Comparison of ENCODE assay signal across 15 mouse cellular contexts in the genomic region with DNA sequence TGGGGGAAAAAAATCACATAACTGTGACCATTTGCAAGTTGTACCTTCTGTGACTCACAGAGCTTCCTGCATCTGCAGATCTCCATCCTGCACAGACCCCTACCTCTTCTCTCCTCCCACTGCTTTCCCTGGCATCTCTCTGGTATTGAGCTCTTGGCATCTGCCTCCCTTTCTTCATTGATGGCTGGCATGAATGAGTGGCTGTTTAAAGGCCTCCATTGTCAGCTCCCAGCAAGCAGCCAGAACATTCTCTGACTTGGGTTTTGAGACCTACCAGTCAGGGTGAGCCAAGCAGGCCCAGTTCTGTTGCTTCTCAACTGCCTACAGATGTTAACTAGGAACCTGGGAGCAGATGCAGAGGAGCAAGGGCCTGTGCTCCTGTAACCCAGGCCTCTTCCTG.
A peak's percentile ranks its signal among the peaks of the same experiment; 100 is the strongest.
DNase-seq lines count a peak whose midpoint lies in the region; ATAC-seq and TF ChIP-seq lines count a peak whose summit lies in the region.
"Had no signal": no experiment of that assay in that cellular context is flagged by ENCODE, and none has a peak within 500 bp of the region (broad histone marks: within the 10 kb centered on the region; RNA-seq: fewer than 3 reads in every experiment).

No protein-coding gene starts in this region.

- H3K9ac ChIP-seq in heart, adult 2 months (ENCODE audit: low read depth, low read length): no peak overlapping the region
- no peak overlapping the region for H3K9ac ChIP-seq in heart, embryonic 11.5 days (ENCODE audit: low read depth, low read length)
- H3K9ac ChIP-seq in stomach, embryonic 14.5 days (replicated peaks; ENCODE audit: low read depth, low read length): no peak overlapping the region
- H3K9ac ChIP-seq in stomach, postnatal 0 days (ENCODE audit: low read length): no peak overlapping the region
- no peak overlapping the region for H3K9ac ChIP-seq in stomach, embryonic 15.5 days
- H3K9ac ChIP-seq: liver, embryonic 14.5 days; neural tube, embryonic 12.5 days had no signal

- intact Hi-C loops in heart, adult 2 months (cut with DNase I): loop anchor here (5.0 kb wide), 2 partner anchors 37 to 172 kb away; a partner anchor contains a TSS

- TF ChIP-seq CTCF in heart, adult 2 months (IDR thresholded peaks at IDR 0.05): no peak
- no peak for TF ChIP-seq CTCF in layer of hippocampus, adult 2 months (conservative IDR thresholded peaks at IDR 0.05)
- TF ChIP-seq CTCF in stomach, postnatal 0 days (IDR thresholded peaks at IDR 0.05; ENCODE audit: low read depth): no peak

- H3K4me3 ChIP-seq in heart, adult 2 months: no peak overlapping the region
- H3K4me3 ChIP-seq in heart, embryonic 11.5 days (ENCODE audit: low read depth, low read length): no peak overlapping the region
- H3K4me3 ChIP-seq in layer of hippocampus, adult 2 months: no peak overlapping the region
- no peak overlapping the region for H3K4me3 ChIP-seq in stomach, embryonic 14.5 days (ENCODE audit: low read depth, low read length)
- no peak overlapping the region for H3K4me3 ChIP-seq in stomach, postnatal 0 days (ENCODE audit: low read depth, low read length)
- no peak overlapping the region for H3K4me3 ChIP-seq in stomach, embryonic 15.5 days (replicated peaks)
- H3K4me3 ChIP-seq: neural tube, embryonic 12.5 days had no signal

- TF ChIP-seq EP300 in heart, adult 2 months (IDR thresholded peaks at IDR 0.05; ENCODE audit: insufficient read depth, low read depth, low read length): no peak
- no peak for TF ChIP-seq EP300 in stomach, postnatal 0 days (optimal IDR thresholded peaks at IDR 0.05)

- no peaks in the 10 kb centered on the region for H3K9me3 ChIP-seq in heart, embryonic 11.5 days (replicated peaks; ENCODE audit: control insufficient read depth, low read length)
- no peaks in the 10 kb centered on the region for H3K9me3 ChIP-seq in stomach, embryonic 14.5 days (ENCODE audit: control insufficient read depth, low read depth, low read length)
- no peaks in the 10 kb centered on the region for H3K9me3 ChIP-seq in stomach, postnatal 0 days (ENCODE audit: control insufficient read depth, low read length)
- H3K9me3 ChIP-seq in stomach, embryonic 15.5 days: no peaks in the 10 kb centered on the region
- H3K9me3 ChIP-seq: G1E; neural tube, embryonic 12.5 days had no signal

- TF ChIP-seq POLR2A in heart, adult 2 months (IDR thresholded peaks at IDR 0.05; ENCODE audit: insufficient read depth, low read depth, low read length): no peak

- ATAC-seq in heart, embryonic 11.5 days (replicated peaks; ENCODE audit: insufficient number of reproducible peaks, low FRiP score, low TSS enrichment): no peak
- ATAC-seq in stomach, embryonic 14.5 days (ENCODE audit: insufficient number of reproducible peaks, insufficient read depth, low FRiP score, low read depth): no peak
- no peak for ATAC-seq in stomach, postnatal 0 days (ENCODE audit: low FRiP score, low TSS enrichment)
- ATAC-seq in stomach, embryonic 15.5 days (ENCODE audit: insufficient read depth, low FRiP score, low read depth): no peak

- H3K27me3 ChIP-seq in heart, adult 2 months (ENCODE audit: control insufficient read depth, insufficient read depth, low read length): no peaks in the 10 kb centered on the region
- H3K27me3 ChIP-seq in heart, embryonic 11.5 days (ENCODE audit: control insufficient read depth, insufficient read depth, low read length): no peaks in the 10 kb centered on the region
- no peaks in the 10 kb centered on the region for H3K27me3 ChIP-seq in stomach, embryonic 14.5 days (ENCODE audit: control insufficient read depth, insufficient read depth, low read length)
- H3K27me3 ChIP-seq in stomach, postnatal 0 days (ENCODE audit: control insufficient read depth, insufficient read depth, low read length): no peaks in the 10 kb centered on the region
- H3K27me3 ChIP-seq in stomach, embryonic 15.5 days (replicated peaks): no peaks in the 10 kb centered on the region
- H3K27me3 ChIP-seq: neural tube, embryonic 12.5 days had no signal

- peak overlapping the region; percentile 98; the same call in 1 of the 2 replicates for H3K27ac ChIP-seq in heart, adult 2 months
- H3K27ac ChIP-seq in heart, embryonic 11.5 days (ENCODE audit: low read depth, low read length): no peak overlapping the region
- H3K27ac ChIP-seq in layer of hippocampus, adult 2 months: peak overlapping the region; percentile 93
- 0 out of 2 replicates have a peak overlapping the region, but pooled peaks have one; percentile 88 for H3K27ac ChIP-seq in stomach, embryonic 14.5 days (ENCODE audit: low read length)
- no peak overlapping the region; the same call in 1 of the 2 replicates for H3K27ac ChIP-seq in stomach, postnatal 0 days (replicated peaks)
- H3K27ac ChIP-seq in stomach, embryonic 15.5 days: peak overlapping the region; percentile 86
- H3K27ac ChIP-seq: liver, embryonic 14.5 days; neural tube, embryonic 12.5 days had no signal

- H3K4me2 ChIP-seq in heart, embryonic 11.5 days: no peak overlapping the region
- H3K4me2 ChIP-seq in stomach, embryonic 14.5 days (replicated peaks; ENCODE audit: low read depth, low read length): no peak overlapping the region
- no peak overlapping the region for H3K4me2 ChIP-seq in stomach, postnatal 0 days (replicated peaks; ENCODE audit: low read depth)
- no peak overlapping the region for H3K4me2 ChIP-seq in stomach, embryonic 15.5 days
- H3K4me2 ChIP-seq: midbrain, embryonic 11.5 days; neural tube, embryonic 12.5 days had no signal

- DNase-seq in heart, adult 2 months: no peak
- DNase-seq in layer of hippocampus, adult 2 months (ENCODE audit: low spot score in 2 of 2): peak in 1 of 2 experiments; percentile 67
- no peak for DNase-seq in layer of hippocampus, postnatal 36 days
- no peak for DNase-seq in stomach, postnatal 0 days (ENCODE audit: low spot score)
- no peak for DNase-seq in urinary bladder, adult 2 months (ENCODE audit: low spot score)
- DNase-seq: embryo, embryonic 11 days; heart, postnatal 14 days; thymus, postnatal 25 days had no signal

- no peaks in the 10 kb centered on the region for H3K36me3 ChIP-seq in heart, adult 2 months (ENCODE audit: control insufficient read depth, insufficient read depth, low read length)
- 0 out of 2 replicates have a peak, but pooled peaks cover 2% of the 10 kb centered on the region for H3K36me3 ChIP-seq in heart, embryonic 11.5 days (ENCODE audit: control insufficient read depth, insufficient read depth, low read length)
- H3K36me3 ChIP-seq in stomach, embryonic 14.5 days (ENCODE audit: control insufficient read depth, insufficient read depth, low read length): peaks cover 3% of the 10 kb centered on the region; the same call in 1 of the 2 replicates
- 0 out of 2 replicates have a peak, but pooled peaks cover 2% of the 10 kb centered on the region for H3K36me3 ChIP-seq in stomach, postnatal 0 days (ENCODE audit: control insufficient read depth, insufficient read depth, low read length)
- no peaks in the 10 kb centered on the region for H3K36me3 ChIP-seq in stomach, embryonic 15.5 days

- H3K79me2 ChIP-seq in heart, adult 2 months (replicated peaks; ENCODE audit: control insufficient read depth, insufficient read depth, low read length): peaks cover 3% of the 10 kb centered on the region; the same call in 1 of the 2 replicates

- peaks cover 16% of the 10 kb centered on the region for H3K4me1 ChIP-seq in heart, adult 2 months (ENCODE audit: control insufficient read depth, insufficient read depth, low read length)
- peaks cover 38% of the 10 kb centered on the region for H3K4me1 ChIP-seq in heart, embryonic 11.5 days (ENCODE audit: control insufficient read depth, insufficient read depth, low read length)
- H3K4me1 ChIP-seq in stomach, embryonic 14.5 days (ENCODE audit: control insufficient read depth, insufficient read depth, low read length): peaks cover 41% of the 10 kb centered on the region
- peaks cover 17% of the 10 kb centered on the region for H3K4me1 ChIP-seq in stomach, postnatal 0 days (replicated peaks; ENCODE audit: control insufficient read depth, insufficient read depth)
- H3K4me1 ChIP-seq in stomach, embryonic 15.5 days: peaks cover 46% of the 10 kb centered on the region

Comparison
In these comparisons a context has a peak if more than half of its experiments do, and no peak if none do; other contexts are left out.
1. H3K27ac ChIP-seq: peak in heart, adult 2 months (single experiment), layer of hippocampus, adult 2 months (single experiment), stomach, embryonic 14.5 days (single experiment) and stomach, embryonic 15.5 days (single experiment); none in heart, embryonic 11.5 days (single experiment) and stomach, postnatal 0 days (single experiment).